Mouse (Mus musculus) spleen, postnatal 36 days (tissue): ENCODE data around the gene Ak1.

ENCODE experiments used
- DNase-seq, 2 experiments: peaks; one replicate each; pipeline ENCODE4 v3.0.0; 2022; ENCODE audit warnings: low spot score in 2 of 2, mixed read lengths in 1 of 2

The Ak1 gene

GRCm38 (mm10) chr2:32683701-32684100 is 62.1 kb downstream of the Ak1 start:
- DNase-seq: no peak
